Mouse (Mus musculus) heart, adult 9 months (tissue): ENCODE measurements around the gene AC161166.1.

Experiments
- DNase-seq, 2 experiments: peaks; one replicate each; pipeline ENCODE4 v3.0.0; 2022; ENCODE audit warnings: low spot score in 2 of 2

Gene AC161166.1

DNA sequence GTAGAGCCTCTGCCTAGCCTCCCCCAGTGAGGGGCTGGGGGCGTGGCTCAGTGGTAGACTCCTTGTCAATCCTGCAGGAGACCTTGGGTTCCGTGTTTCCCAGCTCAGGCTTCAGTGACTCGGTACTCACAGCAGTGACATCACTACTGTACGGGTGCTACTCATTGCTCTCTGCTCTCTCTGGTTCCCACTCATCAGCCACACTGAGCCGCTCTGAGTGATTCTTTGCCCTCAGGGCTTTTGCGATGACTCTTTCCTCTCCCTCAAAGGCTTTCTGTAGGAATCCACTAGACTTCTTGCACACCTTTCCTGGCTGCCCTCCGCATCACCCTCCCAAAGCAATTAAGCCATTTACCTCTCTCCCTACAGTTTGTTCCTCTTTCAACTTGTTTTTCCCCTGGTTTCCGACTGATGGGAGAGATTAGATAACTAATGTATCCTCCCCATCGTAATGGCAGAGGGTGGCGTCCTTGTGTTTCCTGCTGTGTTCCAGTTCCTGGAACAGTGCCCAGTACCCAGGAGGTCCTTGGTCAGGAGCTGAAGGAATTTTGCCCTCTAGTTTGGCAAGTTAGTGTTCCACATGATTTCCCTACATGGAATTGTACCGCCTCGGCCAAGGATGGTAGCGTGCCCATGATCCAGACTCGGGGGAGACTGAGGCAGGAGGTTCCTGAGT lies 50.7 kb downstream of the AC161166.1 start:
- peak; percentile 36 to 38 for DNase-seq
